Mouse (Mus musculus) CH12F3 (cell line): ENCODE measurements around the gene Kcnd3.

Source experiments
- in situ Hi-C: fragments of 300-500 bp; cut with MboI; formaldehyde crosslinking; loops from 2 replicates; pipeline ENCODE4 v1.14.3; 2020; ENCODE audit warnings: low sequenced_read_pairs

Kcnd3 gene

DNA sequence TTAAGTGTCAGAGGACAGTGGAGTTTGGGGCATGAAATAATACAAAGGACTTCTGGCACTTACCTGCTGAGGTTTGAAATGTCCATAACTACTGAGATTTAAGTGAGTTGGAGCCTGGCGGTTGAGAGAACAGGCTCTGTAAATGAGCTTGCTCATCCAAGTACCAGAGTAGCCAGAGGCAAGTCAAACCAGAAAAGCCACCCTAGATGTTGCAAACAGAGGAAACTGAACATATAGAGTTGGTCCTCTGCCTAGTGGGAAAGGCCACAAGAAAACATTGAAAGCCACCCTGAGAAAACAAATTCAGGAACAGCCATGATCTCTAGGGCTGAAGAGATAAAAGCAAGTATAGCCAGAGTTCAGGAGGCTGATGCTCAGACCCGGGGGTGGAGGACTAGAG is 121.0 kb downstream of the Kcnd3 start:
- in situ Hi-C loops = no loop called here

DNA sequence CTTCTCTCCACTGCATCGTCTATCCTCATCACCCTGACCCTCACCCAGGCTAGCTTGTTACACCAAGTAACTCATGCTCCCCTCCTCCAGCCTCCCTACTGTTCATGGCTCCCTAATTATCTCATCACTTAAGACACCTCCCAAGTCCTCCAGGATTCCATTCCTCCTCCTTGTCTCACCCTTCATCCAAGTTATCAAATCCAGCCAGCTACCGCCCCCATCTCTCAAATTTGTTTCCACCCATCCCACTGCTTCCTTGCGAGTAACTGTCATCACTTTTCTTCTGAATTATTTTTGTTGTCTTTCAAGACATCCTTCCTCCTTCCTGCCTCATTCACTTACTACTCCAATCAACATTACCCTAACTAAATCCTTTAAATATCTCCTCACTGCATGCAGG is 126.2 kb downstream of the Kcnd3 start:
- in situ Hi-C loops = no loop called here

- in situ Hi-C loops = no loop called here
Observed at GRCm38 (mm10) chr3:105581119-105581518, 129.0 kb downstream of the Kcnd3 start.

DNA sequence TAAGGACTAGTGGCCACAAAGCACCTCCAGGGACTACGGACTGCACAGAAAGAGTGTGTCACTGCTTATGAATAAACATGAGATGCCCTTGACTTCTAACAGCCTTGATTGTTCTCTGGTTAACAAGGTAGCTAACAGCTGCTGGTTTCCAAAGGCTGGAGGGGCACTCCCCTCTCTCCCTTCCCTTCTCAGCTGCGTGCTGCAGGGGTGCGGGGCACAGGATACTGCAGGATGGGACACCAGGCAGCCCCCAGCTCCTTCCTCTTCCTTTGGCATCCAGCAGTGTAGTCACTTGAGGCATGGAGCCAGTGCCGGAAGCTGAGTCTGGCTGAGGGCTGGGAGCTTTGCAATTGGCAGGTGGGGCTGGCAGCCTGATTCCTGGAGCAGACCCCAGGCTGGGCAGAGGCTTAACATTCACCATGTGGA is 133.6 kb downstream of the Kcnd3 start:
- in situ Hi-C loops = no loop called here

DNA sequence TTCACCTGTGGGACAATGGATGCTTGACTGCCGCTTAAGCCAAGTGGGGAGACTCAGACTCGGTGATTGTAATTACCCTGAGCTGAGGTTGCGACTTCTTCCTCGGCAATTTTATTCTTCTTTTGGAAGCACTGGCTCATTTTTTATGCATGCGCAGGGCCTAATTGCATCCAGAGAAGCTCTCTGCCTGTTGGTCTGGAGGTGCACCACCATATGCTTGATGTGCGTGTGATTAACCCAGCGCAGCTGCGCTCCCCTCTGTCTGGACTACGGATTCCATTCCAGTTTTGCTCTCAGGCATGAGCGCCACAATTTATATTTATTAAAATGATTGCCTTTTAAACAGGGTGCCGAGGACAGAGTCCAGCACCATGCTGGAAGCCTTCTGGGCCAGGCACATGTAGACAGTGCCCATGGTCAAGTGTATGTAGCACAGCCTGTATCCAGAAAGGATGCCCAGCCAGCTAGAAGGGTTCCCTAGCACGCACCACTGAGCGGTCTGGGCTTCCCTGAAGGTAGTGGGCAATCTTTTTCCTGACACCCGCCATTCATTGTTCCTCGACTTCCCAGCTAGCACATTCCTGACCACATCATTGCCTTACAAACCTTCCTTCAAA is 138.0 kb downstream of the Kcnd3 start:
- in situ Hi-C loops = no loop called here

GRCm38 (mm10) chr3:105591766-105592165 is 139.6 kb downstream of the Kcnd3 start:
- in situ Hi-C loops = no loop called here

- in situ Hi-C loops = no loop called here
Observed at GRCm38 (mm10) chr3:105592246-105592645, 140.1 kb downstream of the Kcnd3 start.

GRCm38 (mm10) chr3:105600483-105600882 is 148.4 kb downstream of the Kcnd3 start:
- in situ Hi-C loops = no loop called here

- in situ Hi-C loops = no loop called here
Observed at GRCm38 (mm10) chr3:105602966-105603365, 150.8 kb downstream of the Kcnd3 start.

DNA sequence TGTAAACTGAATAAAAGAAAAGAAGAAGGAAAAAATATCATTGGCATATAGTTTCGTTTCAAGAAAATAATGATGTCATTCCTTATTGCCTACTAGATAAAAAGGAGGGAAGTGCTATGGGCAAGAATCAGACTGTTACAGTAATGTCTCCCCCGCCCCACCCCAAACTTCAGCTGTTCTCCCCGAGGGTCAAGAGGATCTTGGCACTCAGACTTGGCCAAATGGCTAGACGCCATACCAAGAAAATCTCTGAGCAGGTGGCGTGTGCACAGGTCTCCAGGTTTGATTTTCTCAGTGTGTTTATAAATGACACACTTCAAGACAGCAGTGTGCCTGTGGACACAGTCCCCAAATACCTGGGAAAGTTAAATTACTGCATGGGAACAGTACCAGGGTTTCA is 153.6 kb downstream of the Kcnd3 start:
- in situ Hi-C loops = no loop called here

DNA sequence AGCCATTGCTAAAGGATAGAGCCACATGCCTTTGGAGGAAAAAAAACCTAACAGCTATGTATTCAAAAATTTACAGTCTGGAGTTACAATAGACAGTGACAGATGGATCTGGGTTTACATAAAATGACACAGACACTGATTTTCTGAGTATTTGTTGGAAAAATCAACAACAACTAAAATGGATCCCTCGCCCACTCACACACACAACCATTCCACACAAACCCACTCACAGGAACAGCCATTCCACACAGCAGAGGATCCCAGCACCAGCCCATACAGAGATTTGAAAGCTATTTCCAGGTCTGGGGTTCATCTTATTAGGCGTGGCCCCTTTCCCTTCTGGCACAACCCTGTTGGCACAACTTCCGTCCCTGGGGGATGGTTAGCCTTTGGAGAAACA is 156.7 kb downstream of the Kcnd3 start:
- in situ Hi-C loops = no loop called here

GRCm38 (mm10) chr3:105611531-105612422 is 159.6 kb downstream of the Kcnd3 start:
- in situ Hi-C loops = no loop called here

GRCm38 (mm10) chr3:105612423-105612814 is 160.3 kb downstream of the Kcnd3 start:
- in situ Hi-C loops = no loop called here

DNA sequence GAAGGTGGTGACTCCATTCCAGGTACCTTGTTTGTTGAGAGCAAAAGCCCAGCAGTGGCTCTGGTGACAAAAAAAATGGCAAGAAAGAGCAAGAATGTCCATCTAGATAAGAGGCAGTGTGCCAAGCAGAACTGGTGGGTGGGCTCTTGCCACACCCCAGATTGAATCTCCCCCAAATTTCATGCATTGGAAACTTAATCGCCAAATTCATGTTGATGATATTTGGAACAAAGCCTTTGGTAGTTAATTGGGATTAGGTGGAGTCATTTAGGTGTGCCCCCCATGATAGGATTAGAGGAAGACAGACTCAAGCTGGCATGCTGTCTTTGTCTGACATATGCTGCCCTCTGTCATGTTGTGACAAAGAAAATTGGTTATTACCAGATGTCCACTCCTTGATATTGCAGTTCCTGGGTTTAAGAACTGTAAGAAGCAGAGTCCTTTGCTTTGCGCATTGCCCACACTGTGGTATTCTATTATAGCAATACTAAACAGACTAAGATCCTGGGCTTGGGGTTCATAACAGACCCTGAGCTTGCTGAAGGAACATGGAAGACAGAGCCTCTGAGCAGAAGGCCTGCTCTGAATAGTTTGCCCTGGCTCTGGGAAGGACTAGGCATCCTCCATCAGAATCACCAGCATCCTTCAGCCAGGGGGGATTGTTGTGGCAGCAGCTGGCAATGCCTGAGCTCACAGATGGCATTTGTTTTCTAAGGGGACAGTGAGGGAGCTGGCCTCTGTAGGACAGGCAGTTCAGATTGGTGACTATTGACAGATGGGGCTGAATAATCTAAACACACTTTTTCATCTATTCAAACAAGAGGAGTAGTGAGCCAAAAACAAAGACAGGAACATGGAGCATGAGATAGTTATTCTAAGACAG is 165.0 kb downstream of the Kcnd3 start:
- in situ Hi-C loops = no loop called here

DNA sequence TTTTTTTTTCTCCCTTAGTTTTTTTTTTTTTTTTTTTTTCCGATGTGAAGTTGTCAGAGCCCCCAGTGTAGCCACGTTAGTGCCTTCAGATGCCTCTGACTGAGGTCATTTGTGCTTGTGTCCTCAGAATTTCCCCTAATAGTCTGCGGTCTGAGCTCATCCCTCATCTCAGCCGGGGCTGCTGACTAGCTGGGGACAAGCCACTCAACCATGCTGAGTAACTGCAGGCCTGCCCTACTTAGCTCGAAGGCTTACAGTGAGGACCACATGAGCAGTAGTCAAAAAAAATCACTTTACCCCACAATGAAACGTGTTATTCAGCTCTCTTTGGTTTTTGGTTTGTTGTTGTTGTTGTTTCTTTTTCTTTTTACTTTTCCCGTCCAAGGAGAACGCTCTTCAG is 169.0 kb downstream of the Kcnd3 start:
- in situ Hi-C loops = no loop called here

DNA sequence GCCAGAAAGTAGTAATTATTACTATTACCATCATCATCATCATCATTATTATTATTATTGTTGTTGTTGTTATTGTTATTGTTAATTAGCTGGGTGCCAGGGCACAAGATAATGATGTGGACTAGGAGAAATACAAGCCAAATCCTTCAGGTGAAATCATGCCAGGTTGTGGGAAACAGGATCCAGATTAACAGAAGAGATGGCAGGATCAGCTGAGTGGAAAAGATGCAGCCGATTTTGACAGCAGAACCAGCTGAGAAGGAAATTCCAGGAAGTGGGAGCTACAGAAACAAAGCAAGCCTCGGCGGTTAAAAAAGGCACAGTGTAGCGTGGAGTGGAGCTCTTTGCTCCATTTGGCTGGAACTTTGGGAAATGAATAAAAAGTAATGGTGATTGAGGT is 171.0 kb downstream of the Kcnd3 start:
- in situ Hi-C loops = no loop called here

- in situ Hi-C loops = no loop called here
Observed at GRCm38 (mm10) chr3:105625961-105626360, 173.8 kb downstream of the Kcnd3 start.

DNA sequence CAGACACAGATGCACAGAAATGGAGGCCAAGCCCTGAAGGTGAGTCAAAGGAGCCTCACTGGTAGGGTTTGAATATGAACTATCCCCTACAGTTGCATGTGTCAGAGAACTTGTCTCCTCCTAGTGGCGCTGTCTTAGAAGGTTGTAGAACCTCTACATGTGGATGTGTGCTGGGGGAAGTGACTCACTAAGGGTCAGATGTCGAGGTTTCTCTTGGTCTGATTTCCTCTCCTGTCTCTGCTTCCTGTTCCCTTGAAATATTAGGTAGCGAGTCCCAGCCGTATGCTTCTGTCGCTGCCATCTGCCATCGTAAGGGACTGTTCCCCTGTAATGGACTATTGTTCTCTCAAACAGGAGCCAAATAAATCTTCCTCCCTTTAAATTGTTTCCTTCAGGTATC is 175.1 kb downstream of the Kcnd3 start:
- in situ Hi-C loops = no loop called here

GRCm38 (mm10) chr3:105632296-105632695 is 180.2 kb downstream of the Kcnd3 start:
- in situ Hi-C loops = no loop called here

DNA sequence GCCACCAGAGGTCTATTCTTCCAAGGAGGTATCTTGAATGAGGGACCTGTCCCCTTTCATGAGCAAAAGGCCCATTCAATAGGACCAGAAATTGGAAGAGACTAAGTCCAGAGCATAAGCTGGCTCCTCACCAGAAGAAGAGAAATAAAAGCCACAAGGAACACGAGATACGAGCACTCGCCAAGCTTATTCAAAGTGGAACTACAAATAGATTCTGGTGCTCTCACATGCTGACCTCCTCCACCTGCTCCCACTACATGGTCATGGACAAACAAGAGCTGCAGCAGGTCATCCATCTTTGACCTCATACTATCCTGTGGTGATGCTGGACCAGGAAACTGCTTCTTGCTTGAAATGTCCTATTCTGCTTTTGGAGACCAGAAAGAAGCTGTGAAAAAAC is 180.9 kb downstream of the Kcnd3 start:
- in situ Hi-C loops = no loop called here

GRCm38 (mm10) chr3:105642186-105642585 is 190.1 kb downstream of the Kcnd3 start:
- in situ Hi-C loops = no loop called here
